Mouse (Mus musculus): ENCODE data around the gene Agpat2.

The Agpat2 gene

GRCm38 (mm10) chr2:26571826-26572225, 32.4 kb downstream of the Agpat2 start:
- no peak for DNase-seq

- DNase-seq: no peak
Observed at GRCm38 (mm10) chr2:26571400-26571799, 32.8 kb downstream of the Agpat2 start.

- peak; percentile 80 to 85 for DNase-seq
Observed at GRCm38 (mm10) chr2:26570034-26570433, 34.2 kb downstream of the Agpat2 start.

GRCm38 (mm10) chr2:26566221-26566620, 38.0 kb downstream of the Agpat2 start:
- DNase-seq: peak; percentile 56 to 67

- peak; percentile 55 to 66 for DNase-seq
Observed at GRCm38 (mm10) chr2:26561351-26562016, 42.7 kb downstream of the Agpat2 start.

GRCm38 (mm10) chr2:26560506-26560905, 43.7 kb downstream of the Agpat2 start:
- no peak for DNase-seq

GRCm38 (mm10) chr2:26556535-26556993, 47.7 kb downstream of the Agpat2 start:
- DNase-seq: no peak

- peak; percentile 47 to 65 for DNase-seq
Observed at GRCm38 (mm10) chr2:26555076-26555475, 49.1 kb downstream of the Agpat2 start.

- no peak for DNase-seq
Observed at GRCm38 (mm10) chr2:26553904-26554303, 50.3 kb downstream of the Agpat2 start.

- DNase-seq: no peak
Observed at GRCm38 (mm10) chr2:26552066-26552465, 52.2 kb downstream of the Agpat2 start.

- no peak for DNase-seq
Observed at GRCm38 (mm10) chr2:26551446-26551845, 52.8 kb downstream of the Agpat2 start.

- peak; percentile 44 to 52 for DNase-seq
Observed at GRCm38 (mm10) chr2:26550777-26551176, 53.4 kb downstream of the Agpat2 start.

GRCm38 (mm10) chr2:26550205-26550604, 54.0 kb downstream of the Agpat2 start:
- DNase-seq: peak in 1 of 2 experiments; percentile 24

GRCm38 (mm10) chr2:26549801-26550200, 54.4 kb downstream of the Agpat2 start:
- no peak for DNase-seq

- DNase-seq: peak in 1 of 2 experiments; percentile 38
Observed at GRCm38 (mm10) chr2:26547481-26547880, 56.7 kb downstream of the Agpat2 start.

- DNase-seq: no peak
Observed at GRCm38 (mm10) chr2:26544265-26544664, 60.0 kb downstream of the Agpat2 start.

- DNase-seq: no peak
Observed at GRCm38 (mm10) chr2:26543768-26544167, 60.4 kb downstream of the Agpat2 start.

GRCm38 (mm10) chr2:26543155-26543554, 61.1 kb downstream of the Agpat2 start:
- peak in 1 of 2 experiments; percentile 40 for DNase-seq

Data from cerebellum, postnatal 10 days (tissue).